Mouse (Mus musculus): ENCODE measurements around the gene Fam222b. TPM values are rescaled to one million over a fixed set of nuclear protein-coding genes. Genes with fewer than 3 reads are reported as not detected.
"Not testable (repeated sequence)": the region's sequence is repeated elsewhere in the genome, so short reads cannot be mapped to it uniquely, and the experiment has no call there.

Gene Fam222b
- polyA plus RNA-seq, 2 experiments from 2014 or later: 11.0 to 14.9 TPM

DNA sequence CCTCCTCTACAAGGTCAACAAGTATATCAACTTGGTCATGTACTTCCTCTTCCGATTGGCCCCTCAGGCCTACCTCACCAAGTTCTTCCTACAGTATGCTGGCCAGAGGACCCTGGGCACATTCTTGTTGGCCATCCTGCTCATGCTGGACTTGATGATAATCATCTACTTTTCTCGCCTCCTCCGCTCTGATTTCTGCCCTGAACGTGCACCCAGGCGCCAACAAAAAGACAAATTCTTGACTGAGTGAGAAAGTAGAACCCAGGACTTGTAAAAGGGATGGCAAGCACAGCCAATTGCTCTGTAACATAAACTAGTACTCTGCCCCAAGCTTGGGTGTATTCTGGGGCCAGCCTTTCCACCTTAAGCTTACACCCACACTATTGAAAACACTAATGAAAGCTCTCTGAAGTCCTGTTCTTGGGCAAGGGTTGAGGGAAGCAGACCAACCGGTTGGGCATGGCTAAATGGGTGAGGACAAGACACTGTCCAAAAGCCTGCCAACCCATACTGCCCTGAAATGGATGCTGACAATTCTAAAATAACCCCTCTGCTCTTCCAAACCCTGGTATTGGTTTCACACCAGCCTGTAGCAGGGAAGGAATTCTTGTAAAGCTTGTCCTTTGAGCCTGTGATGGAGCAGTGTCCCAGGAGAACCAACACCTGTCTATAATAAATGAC, 85.8 kb downstream of the Fam222b start:
- no peak for ATAC-seq

DNA sequence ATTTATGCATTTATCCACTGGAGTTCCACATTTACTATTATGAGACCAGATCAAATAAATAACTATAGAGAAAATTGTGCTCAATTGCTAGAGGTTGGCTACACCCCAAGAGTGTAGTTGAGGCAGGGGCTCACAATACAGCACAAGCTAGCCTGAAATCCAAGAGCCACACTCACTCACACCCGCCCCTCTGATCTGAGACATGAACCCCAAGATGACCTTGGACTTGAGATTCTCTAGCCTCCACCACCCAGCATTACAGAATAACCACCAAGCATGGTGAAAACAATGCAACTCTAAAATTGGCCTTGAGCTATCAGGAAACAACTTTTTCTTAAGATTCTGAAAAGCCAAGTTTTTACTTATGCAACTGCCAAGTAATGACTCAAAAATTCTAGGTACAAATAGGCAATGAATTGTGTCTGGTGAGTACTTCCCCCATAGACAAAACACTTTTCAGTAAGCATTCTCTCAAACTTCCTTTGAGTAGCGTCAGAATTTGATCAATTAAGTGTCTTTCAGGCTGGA, 87.4 kb downstream of the Fam222b start:
- no peak for ATAC-seq

DNA sequence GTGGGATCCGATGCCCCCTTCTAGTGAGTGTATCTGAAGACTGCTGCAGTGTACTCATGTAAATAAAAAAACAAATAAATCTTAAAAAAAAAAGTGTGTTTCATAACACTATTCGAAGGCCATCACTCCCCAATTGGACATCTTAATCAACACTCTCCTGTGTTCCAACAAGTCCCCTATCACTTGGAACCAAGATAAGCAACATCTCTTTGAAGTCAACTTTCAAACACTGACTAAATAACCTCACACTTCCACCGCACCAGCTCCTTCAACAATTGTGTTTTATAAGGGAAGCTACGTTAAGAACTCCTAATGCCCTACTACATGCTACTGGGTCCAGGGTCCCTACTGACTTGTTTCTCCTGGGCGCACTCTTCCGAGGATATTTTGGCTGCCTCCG, 88.0 kb downstream of the Fam222b start:
- no peak for ATAC-seq

DNA sequence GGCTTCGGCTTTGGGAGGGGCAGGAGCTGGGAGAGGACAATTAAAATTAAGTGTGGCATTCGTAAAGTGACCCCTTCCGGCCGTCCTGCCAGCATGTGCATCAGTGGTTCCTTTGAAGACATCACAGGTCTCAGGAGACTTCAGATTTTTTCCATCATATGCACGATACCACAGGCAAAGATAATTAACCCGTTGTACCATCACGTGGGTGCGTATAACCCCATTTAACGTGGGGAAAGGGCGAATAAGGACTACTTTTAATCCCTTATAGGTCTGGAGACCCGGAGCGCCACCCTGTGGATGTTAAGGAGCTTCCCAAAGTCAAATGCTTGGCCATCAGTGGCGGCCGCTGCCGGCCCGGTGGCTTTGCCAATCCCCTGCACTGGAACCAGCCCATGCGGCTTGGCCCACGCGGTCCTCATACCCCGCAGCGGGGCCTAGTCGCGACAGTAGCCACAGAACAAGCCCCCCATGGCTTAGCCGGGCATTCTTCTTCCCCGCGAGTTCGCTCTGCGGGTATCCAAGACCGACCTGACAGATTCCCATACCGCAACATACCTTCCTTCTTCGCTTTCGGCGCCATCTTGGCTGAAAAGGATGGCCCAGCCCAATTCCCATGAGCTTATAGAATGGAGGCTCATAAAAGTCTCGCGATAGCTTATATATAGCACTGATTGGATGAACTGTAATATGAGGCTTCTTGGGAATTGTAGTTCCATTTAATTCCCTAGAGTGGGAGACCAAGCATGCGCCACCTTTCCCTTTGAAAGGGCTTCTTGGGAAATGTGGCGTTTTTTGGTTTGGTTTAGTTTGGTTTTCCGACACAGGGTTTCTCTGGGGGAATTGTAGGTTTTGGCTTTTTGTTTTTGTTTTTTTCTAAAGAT, 88.7 kb downstream of the Fam222b start, which contains the start of gene Rpl23a:
TSS of gene Rpl23a (minus strand) at position 624 of the 884 bp plus-strand sequence.
- peak; percentile 96 for ATAC-seq

DNA sequence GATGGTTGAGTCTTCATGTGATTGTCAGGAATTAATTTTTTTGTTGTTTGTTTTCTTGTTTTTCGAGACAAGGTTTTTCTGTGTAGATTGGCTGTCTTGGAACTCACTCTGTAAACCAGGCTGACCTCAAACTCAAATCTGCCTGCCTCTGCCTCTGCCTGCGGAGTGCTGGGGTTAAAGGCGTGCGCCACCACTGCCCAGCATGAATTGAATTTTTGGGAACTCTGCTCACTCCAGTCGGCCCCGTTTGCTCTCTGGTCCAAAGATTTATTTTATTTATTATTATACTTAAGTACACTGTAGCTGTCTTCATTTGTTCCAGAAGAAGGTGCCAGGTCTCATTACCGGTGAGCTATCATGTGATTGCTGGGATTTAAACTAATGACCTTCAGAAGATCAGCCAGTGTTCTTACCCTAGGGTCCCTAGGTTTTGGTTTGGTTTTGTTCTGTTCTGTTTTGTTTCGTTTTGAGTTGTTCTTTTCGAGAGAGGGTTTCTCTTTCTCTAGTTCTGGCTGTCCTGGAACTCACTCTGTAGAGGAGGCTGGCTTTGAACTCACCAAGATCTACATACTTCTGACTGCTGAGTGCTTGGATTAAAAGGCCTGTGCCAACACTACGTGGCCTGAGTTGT, 89.5 kb downstream of the Fam222b start:
- no peak for ATAC-seq

DNA sequence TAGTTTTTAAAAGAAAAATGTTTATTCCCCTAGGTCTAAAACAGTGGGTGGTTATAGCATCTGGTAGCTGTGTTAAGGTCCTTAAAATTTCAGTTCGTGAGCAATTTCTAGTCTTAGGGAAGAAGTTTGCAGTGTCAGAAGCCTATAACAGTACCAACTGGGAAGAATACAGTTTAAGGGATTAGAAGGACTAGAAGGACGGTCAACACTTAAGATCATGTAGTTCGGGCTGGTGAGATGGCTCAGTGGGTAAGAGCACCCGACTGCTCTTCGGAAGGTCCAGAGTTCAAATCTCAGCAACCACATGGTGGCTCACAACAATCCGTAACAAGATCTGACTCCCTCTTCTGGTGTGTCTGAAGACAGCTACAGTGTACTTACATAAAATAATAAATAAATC, 90.2 kb downstream of the Fam222b start:
- ATAC-seq: not testable (repeated sequence)

DNA sequence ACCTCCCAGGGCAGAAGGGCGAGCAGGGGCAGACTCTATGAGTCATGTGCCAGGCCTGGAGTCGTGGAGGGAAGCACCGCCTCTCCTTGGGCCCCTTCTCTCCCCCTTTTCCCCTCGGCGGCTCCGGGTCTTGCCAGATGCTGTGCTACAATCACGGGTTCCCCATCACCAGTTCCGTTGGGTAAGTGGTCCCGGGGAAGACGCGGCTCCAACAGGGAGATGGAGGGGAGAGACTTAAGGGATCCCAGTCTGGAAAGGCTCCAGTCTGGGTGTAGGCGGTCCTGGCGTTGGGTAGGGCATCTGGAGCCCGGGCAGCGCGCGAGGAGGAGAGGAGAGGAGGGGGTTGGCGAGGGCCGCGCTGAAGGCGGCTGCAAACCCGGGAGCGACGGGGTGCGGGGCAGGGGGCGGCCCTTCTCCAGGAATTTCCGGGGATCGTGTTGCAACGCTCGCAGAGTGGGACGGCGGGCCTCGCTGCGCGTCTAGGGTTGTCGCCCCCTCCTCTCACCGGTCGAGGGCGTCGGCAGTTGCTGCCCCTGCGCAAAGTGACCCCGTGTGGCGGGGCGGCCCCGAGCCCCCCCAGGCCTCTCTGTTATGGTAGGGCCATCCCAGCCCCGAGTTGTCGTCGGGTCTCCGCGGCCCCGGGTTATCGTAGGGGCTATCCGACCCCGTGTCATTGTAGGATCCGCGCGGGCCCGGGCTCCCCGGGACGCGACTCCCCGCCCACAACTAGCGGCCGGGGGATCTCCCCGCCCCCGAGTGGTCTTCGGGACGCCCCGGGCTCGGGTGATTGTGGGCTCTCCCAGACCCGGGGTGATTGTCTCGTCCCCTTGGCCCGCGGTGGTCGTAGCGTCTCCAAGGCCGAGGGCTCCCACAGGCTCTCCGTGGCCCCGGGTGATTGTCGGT, 94.1 kb downstream of the Fam222b start, which contains the start of gene Rab34:
TSS of gene Rab34 (plus strand) at position 100 of the 903 bp plus-strand sequence.
- ATAC-seq: peak; percentile 29

DNA sequence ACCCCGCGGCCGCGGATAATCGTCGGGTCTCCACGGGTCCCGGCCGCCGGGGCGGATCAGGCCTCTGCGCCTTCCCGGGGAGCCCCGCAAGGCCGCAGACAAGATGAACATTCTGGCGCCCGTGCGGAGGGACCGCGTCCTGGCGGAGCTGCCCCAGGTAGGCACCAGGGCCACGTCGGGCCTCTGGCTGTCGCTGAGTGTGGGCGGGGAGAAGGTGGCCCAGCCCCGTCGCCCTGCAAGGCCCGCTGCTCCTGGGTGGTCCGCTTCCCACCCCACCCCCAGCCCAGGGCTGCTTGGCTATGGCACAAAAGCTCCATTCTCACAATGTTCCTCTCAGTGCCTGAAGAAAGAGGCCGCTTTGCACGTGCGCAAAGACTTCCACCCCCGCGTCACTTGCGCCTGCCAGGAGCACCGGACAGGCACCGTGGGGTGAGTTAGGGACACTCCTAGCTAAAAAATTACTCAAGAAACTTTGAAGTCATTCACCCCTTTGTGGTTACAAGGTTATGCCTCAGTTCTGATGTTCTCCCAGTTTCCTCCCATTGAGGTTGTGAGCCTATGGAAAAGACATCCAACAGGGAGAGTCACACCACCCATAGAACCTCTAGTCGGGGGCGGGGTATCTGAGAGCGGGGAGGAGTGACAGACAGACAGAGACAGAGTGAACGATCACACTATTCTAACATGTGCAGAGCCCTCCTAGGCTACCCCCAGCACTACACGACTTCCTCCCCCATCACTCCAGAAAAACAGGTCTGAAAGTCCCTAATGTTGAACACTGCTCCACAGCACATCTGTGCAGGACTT, 95.0 kb downstream of the Fam222b start:
- no peak for ATAC-seq

DNA sequence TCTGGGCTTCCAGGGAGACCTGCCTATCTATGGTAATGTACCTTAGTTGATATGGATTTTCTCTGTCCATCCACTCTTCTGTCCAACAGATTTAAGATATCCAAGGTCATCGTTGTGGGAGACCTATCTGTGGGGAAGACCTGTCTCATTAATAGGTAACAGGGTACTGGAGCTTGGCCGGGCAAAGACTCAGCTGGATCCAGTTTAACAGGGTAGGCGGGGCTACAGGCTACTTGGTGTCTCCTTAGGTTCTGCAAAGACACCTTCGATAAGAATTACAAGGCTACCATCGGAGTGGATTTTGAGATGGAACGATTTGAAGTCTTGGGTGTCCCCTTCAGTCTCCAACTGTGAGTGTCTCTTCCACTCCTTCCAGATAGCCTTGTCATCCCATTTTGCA, 95.6 kb downstream of the Fam222b start:
- ATAC-seq: no peak

DNA sequence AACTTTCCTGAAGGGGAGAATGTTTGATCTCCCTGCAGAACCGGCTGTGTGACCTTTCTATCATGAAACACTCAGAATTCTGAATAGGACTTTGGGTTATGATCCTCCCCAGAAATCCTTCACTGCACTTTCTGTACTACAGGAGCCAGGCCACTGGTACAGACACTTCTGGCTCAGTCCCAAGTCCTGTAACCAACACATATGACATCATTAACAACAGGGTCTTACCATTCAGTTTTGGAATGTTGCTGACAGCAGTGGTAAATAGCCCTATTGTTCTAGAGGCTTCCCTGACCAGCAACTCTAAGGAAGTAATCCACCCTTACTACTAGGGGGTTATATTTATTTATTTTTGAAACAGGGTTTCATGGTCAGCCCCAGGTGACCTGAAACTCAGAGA, 98.7 kb downstream of the Fam222b start, which contains the start of gene Proca1:
TSS of gene Proca1 (plus strand) at position 280 of the 400 bp plus-strand sequence.
- ATAC-seq: no peak

DNA sequence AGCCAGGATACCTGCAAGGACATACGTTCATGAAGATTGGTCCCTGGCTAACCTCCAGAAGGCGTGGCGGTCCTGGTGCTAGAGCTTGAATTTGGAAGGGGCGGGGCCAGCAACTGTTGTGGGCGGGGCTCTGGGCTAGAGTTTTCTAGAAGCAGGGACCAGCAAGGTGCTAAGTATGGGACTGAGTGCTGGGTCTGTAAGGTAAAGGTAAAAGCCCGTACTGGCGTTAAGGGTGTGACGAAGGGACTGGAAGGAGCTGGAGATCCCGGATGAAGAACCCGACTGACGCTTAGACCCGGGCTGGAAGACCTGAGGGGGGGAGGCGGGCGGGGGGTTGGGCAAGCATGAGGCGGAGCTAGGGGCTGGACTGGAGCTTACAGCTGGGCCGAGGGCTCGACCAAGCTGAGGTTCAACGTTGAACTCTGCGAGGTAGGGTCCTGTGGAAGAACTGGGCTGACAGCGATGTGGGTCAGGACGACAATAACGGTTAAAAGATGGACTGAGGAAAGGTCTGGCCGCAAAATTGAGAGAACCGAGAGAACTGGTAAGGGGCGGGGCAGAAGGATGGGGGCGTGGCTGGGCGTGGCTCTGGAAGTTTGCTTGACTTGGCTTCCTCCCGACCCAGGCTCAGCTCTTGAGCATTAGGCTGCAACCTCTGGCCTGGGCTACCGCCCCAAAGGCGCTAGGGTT, 100.1 kb downstream of the Fam222b start:
- peak; percentile 23 for ATAC-seq

DNA sequence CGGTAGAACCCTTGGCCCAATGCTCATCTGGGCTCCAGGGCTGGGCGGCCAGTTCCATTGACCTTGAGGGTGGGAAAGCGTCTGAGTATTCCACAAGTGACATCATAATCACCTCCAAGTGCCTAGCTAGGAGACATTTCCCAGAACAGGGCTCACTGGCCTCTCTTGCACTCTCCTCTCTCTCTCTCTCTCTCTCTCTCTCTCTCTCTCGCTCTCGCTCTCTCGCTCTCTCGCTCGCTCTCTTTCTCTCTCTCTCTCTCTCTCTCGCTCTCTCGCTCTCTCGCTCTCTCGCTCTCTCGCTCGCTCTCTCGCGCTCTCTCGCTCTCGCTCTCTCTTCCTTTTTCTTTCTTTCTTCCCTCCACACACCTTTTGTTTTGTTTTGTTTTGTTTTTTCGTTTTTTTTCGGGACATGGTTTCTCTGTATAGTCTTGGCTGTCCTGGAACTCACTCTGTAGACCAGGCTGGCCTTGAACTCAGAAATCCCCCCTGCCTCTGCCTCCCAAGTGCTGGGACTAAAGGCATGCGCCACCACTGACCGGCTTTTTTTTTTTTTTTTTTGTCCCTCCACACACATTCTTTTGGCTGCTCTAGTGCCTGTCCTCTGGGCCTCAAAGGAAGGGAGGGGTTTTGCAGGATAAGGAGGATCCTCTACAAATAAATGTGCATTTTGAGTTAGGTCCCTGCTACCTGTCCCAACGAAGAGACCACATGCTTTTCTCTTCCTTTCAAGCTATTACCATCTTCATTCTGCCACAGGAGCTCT, 100.8 kb downstream of the Fam222b start:
- no peak for ATAC-seq

DNA sequence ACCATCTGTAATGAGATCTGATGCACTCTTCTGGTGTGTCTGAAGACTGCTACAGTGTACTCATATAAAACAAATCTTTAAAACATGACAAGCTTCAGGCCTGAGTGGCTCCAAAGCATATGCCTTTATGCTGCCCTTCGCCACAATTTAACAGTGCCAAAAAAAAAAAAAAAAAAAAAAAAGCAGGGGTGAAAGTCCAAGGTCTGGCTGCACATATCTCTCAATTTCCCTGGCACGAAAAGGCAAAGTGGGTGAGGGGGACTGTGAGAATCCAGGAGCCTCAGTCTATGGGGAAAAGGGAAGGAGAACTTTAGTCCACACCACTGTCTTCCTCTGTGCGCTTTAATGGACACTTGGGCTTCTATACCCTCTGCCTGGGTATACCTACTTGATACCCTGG, 107.9 kb downstream of the Fam222b start:
- ATAC-seq: no peak

DNA sequence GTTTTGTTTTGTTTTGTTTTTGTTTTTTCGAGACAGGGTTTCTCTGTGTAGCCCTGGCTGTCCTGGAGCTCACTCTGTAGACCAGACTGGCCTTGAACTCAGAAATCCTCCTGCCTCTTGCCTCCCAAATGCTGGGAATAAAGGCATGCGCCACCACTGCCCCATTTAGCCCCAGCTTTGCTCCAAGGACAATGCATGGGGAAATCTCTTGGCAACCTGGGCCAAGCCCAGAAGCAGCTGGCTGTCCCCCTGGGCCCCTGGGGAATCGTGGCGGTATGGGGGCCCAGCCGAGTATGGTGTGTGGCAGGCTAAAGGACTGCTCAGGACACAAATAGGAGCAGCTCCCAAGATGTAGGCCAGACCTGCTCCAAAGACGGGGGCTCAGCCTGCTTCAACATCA, 109.8 kb downstream of the Fam222b start:
- no peak for ATAC-seq

DNA sequence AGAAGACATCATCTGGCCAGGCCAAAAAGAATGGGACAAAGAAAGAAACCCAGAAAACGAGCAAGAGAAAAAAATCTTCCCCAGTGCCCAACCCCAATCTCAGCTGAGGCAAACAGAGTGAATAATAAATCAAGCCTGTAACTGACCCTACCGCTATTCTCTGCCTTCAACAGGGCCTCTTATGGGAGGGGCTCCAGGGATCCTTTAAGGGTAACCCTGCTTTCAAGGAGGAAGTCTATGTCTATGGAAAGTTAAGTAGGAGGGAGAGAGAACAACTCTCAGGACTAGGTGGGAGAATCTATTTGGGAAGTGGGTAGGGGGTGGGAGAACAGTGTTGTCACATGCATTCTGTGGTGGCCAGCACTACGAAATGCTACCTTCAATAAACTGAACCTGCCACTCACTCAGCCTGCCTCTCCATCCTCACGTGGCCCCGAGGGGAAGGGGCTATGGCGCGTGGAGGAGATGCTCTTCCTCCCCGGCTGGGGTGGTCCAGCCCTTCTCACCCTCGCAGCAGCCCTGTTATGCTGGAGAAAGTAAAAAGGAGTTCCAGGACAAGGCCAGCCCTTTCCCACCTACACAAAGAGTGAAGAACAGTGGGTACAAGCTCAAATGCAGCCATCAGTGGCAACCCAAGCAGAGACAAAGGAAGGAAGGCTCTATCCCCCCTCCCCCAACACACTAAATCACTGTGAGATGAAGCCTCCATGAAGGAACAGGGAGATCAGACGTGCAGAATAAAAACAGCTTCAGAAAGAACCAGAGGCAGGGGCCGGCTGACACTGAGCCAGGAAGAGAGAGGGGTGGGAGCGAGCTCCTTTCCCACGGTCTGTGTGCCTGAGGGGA, 111.1 kb downstream of the Fam222b start:
- ATAC-seq: no peak
